Mouse (Mus musculus) regulatory T cell (primary cell): ENCODE measurements around the gene Elovl5.

Experiments used
- in situ Hi-C: fragments of 300-600 bp; cut with MboI, MseI; formaldehyde crosslinking; loops from one replicate; pipeline ENCODE4 v1.15.1; 2025; ENCODE audit warnings: high pct_unique_total_duplicates

The Elovl5 gene

GRCm38 (mm10) chr9:78032930-78033329, 115.8 kb downstream of the Elovl5 start:
- in situ Hi-C loops, result loop anchor here (10.0 kb wide), 2 partner anchors 228 to 438 kb away; no protein-coding TSS in a partner anchor
